Mouse (Mus musculus): ENCODE data around the gene Paqr5. TPM values are rescaled to one million over a fixed set of nuclear protein-coding genes. Genes with fewer than 3 reads are reported as not detected.

Gene Paqr5
- total RNA-seq, 1 experiment, result 0.27 TPM

DNA sequence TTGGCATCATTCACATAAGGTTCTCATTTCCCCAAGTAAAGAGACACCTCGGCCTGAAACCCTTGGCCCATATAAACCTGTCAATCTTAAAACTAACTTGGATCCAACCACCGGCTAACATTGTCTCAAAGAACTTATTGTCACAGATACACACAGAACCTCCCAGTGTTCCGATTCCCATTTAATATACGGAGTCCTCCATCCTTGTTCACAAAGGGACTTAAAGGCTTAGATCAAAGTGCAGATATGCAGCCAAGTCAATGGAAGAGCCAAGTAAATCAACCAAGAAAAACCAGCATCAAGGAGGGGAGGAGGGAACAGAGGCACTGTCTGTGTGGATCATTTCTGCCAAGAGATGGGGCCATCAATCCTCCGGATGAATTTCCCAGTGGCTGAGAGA lies 121.1 kb downstream of the Paqr5 start:
- H3K4me1 ChIP-seq (ENCODE audit: control insufficient read depth in 2 of 2, insufficient read depth in 2 of 2, low read length in 2 of 2, poor library complexity in 1 of 2), result no peaks in the 10 kb centered on the region
- H3K9me3 ChIP-seq (ENCODE audit: control insufficient read depth, insufficient read depth, low read depth, low read length), result no peaks in the 10 kb centered on the region
- H3K36me3 ChIP-seq (ENCODE audit: control insufficient read depth, insufficient read depth, low read length, poor library complexity, severe bottlenecking), result peaks cover 3% of the 10 kb centered on the region; the same call in 1 of the 2 replicates
- no peak for TF ChIP-seq ZC3H11A (IDR thresholded peaks at IDR 0.05; ENCODE audit: borderline replicate concordance, low read depth, low read length)
- no peak for TF ChIP-seq HCFC1 (IDR thresholded peaks at IDR 0.05; ENCODE audit: borderline replicate concordance, insufficient read depth, low read length)
- TF ChIP-seq MAFK (IDR thresholded peaks at IDR 0.05; ENCODE audit: insufficient read depth, low read depth, low read length), result no peak
- no peak for TF ChIP-seq CHD2 (IDR thresholded peaks at IDR 0.05; ENCODE audit: low read depth, low read length)
- no peak for TF ChIP-seq ZNF384 (IDR thresholded peaks at IDR 0.05; ENCODE audit: low read depth, low read length)
- no peak for DNase-seq (ENCODE audit: low read depth, low spot score)
- in situ Hi-C loops (cut with MboI; ENCODE audit: low sequenced_read_pairs in 2 of 2, unreplicated experiment in 2 of 2), result no loop called here
- no peak overlapping the region for H3K9ac ChIP-seq (ENCODE audit: insufficient read depth, low read depth, low read length, poor library complexity, severe bottlenecking)
- H3K4me3 ChIP-seq (ENCODE audit: insufficient read depth in 1 of 2, low read depth in 1 of 2, low read length in 2 of 2, poor library complexity in 1 of 2, severe bottlenecking in 1 of 2), result no peak overlapping the region
- H3K27ac ChIP-seq (ENCODE audit: insufficient read depth, low read depth, low read length, poor library complexity, severe bottlenecking), result no peak overlapping the region

DNA sequence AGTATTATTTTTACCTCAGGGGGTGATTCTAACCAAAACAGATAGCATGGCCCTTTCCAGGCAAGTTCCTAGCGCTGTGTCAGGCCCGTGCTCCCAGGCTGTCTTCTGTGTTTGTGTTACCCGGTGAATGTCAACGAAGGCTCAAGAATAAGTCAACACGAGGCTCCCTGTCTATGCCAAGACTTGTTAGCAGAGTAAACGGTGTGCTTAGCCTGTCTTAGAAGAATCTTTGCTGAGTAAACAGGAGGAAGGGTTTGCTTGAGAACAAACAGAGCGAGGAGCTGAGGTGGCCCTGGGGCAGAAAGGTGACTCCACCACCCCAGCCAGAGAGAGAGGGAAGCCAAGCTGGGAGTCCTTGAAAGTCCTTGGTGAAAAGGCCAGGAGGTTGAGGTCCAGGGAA lies 122.5 kb downstream of the Paqr5 start:
- no peak for TF ChIP-seq HCFC1 (IDR thresholded peaks at IDR 0.05; ENCODE audit: borderline replicate concordance, insufficient read depth, low read length)
- TF ChIP-seq ZC3H11A (IDR thresholded peaks at IDR 0.05; ENCODE audit: borderline replicate concordance, low read depth, low read length), result no peak
- TF ChIP-seq ZNF384 (IDR thresholded peaks at IDR 0.05; ENCODE audit: low read depth, low read length), result no peak
- no peak for TF ChIP-seq CHD2 (IDR thresholded peaks at IDR 0.05; ENCODE audit: low read depth, low read length)
- TF ChIP-seq MAFK (IDR thresholded peaks at IDR 0.05; ENCODE audit: insufficient read depth, low read depth, low read length), result no peak
- in situ Hi-C loops (cut with MboI; ENCODE audit: low sequenced_read_pairs in 2 of 2, unreplicated experiment in 2 of 2), result no loop called here
- Histone ChIP-seq H3K36me3 (ENCODE audit: control insufficient read depth, insufficient read depth, low read length, poor library complexity, severe bottlenecking) (peaks cover 3% of the 10 kb centered on the region; the same call in 1 of the 2 replicates), H3K9ac (ENCODE audit: insufficient read depth, low read depth, low read length, poor library complexity, severe bottlenecking) (no peak overlapping the region), H3K4me3 (ENCODE audit: insufficient read depth in 1 of 2, low read depth in 1 of 2, low read length in 2 of 2, poor library complexity in 1 of 2, severe bottlenecking in 1 of 2) (no peak overlapping the region), H3K27ac (ENCODE audit: insufficient read depth, low read depth, low read length, poor library complexity, severe bottlenecking) (no peak overlapping the region), H3K4me1 (ENCODE audit: control insufficient read depth in 2 of 2, insufficient read depth in 2 of 2, low read length in 2 of 2, poor library complexity in 1 of 2) (peaks cover 0 to 2% of the 10 kb centered on the region in 2 experiments; a peak in 2 of 4 replicates), H3K9me3 (ENCODE audit: control insufficient read depth, insufficient read depth, low read depth, low read length) (no peaks in the 10 kb centered on the region)
- no peak for DNase-seq (ENCODE audit: low read depth, low spot score)

Other genes starting within 250 kb of the Paqr5 start
- 9,468 and 9,830 TPM in 2 replicates for gene Rplp1, start 112.3 kb downstream of the Paqr5 start, total RNA-seq (2012; rRNA removed)
- gene Kif23, start 80.1 kb downstream of the Paqr5 start, total RNA-seq (2012; rRNA removed), result 84.3 and 87.1 TPM in 2 replicates
- gene Glce, start 95.8 kb upstream of the Paqr5 start, total RNA-seq (2012; rRNA removed), result 44.8 and 52.6 TPM in 2 replicates